Mouse (Mus musculus) cerebellum, postnatal 14 days (tissue): ENCODE results near the gene Cdkn2b.

Source experiments
- DNase-seq, 2 experiments: peaks; one replicate each; pipeline ENCODE4 v3.0.0; 2021; ENCODE audit warnings: mixed read lengths in 2 of 2

Cdkn2b gene

DNA sequence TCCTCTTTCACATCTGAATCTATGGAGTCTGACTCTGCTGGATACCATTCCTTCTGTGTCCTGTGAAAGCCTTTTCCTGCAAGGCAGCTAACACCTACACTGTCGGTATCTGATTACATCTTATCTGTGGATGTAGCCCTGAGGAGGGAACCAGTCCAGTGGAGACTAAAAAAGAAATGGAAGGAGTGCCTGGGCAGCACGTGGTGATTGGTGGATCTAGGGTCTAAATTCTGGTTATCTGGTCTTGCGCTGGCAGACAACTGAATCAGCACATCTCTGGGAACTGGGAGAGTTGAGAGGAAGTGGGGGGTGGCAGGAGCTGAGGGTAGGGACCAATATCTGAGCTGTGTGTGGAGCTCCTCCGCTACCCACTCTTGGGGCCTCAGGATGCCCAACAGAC, 21.8 kb downstream of the Cdkn2b start:
- DNase-seq: no peak

DNA sequence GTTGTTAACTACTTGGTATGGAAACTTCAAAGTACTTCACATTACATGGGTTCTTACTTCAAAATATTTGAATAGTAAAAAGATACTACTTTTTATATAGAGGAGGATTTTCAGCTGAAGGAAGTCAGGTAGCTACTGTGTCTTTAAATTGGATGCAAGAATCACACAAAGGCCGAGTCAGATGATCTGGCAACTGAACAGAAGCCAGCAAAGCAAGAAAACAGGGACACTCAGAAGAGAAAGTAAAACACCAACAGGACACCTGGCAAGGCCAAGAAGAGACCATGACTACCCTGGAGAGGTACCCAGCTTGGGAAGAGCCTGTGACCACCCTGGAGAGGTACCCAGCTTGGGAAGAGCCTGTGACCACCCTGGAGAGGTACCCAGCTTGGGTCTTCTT, 24.3 kb downstream of the Cdkn2b start:
- no peak for DNase-seq

DNA sequence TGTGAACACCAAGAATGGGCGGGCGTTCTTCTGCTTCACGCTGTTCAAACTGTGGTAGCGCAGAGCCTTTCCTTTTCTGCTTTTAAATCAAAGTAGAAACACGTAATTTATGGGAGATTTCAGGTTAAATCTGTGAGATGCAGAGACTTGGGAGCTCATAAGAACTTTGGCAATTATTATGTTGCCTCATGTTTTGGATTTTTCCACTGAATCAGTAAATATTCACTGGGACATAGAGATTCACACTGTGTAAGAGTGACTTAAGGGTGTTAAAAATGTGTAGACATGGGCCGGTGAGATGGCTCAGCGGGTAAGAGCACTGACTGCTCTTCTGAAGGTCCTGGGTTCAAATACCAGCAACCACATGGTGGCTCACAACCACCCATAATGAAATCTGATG, 25.2 kb downstream of the Cdkn2b start:
- no peak for DNase-seq

DNA sequence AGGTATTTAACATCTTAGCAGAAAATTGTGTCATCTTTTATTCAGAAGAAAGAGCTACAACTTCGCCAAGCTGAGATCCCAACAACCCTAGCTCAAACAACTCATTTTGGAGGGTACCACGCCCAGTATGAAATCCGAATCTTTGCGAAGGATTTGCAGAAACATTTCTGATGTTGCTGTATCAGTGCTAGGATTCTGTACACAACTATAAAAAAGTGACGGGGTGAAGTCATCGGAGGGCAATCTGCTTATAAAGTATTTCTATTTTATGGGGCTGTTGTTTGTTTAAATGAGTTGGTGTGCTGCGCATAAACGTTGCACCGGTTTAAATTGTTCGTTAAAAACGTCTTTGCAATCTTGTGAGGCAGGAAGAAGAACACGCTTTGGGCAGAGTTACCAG, 28.2 kb downstream of the Cdkn2b start:
- no peak for DNase-seq

DNA sequence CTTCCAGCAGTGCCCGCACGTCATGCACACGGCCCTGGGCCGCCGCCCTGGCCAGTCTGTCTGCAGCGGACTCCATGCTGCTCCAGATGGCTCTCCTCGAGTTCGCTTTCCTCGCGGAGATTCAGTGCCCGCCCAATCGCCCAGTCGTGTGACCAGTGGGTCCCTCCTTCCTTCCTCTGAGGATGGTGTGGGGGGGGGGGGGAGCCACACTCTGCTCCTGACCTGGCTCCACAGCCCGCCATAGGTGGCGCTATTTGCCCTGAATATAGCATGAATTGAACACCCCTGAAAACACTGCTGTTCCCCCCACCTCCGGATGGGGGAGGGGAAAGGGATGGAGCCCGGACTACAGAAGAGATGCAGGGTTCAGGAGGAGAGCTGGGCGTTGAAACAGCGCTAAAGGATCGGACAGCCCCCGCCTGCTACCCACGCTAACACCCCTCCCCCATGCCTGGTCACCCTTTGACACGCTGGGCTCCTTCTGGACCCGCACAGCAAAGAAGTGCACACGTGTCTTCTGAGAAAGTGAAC, 28.7 kb downstream of the Cdkn2b start:
- no peak for DNase-seq

DNA sequence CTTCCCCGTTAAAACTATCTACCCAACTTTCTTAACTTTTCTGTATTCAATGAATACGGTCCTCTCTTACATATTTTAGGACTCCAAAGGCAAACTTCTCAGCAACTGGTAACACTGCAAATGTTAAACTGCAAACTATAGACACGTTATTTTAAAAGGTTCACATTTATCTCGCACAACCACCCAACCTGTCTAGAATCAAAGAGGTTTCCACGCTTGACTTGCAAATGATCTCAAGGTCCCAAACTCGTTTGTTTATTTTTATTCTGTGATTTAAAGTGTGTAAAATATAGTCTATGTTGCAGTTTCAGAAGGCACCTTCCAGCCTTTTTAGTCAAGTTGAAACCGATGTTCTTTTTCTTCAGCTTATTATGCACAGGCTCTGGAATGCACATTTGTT, 29.6 kb downstream of the Cdkn2b start:
- no peak for DNase-seq

DNA sequence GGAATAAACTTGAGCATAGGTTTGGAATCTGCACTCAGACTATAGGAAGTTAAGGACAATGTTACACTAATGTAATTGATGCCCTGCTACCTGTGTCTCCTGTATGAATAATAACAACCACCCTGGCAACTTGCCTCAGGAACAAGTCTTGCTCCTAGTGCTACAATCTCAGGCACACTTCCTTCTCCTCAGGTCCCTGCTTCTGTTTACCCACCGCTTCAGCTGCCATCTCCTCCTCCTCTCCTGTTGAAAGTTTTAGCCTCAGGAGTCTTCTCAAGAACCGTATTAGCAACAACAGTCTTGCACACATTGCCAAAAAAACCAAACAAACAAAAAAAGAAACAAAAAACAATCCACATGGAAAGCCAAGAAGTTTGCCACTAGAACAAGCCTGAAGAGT, 31.2 kb downstream of the Cdkn2b start:
- DNase-seq: no peak

DNA sequence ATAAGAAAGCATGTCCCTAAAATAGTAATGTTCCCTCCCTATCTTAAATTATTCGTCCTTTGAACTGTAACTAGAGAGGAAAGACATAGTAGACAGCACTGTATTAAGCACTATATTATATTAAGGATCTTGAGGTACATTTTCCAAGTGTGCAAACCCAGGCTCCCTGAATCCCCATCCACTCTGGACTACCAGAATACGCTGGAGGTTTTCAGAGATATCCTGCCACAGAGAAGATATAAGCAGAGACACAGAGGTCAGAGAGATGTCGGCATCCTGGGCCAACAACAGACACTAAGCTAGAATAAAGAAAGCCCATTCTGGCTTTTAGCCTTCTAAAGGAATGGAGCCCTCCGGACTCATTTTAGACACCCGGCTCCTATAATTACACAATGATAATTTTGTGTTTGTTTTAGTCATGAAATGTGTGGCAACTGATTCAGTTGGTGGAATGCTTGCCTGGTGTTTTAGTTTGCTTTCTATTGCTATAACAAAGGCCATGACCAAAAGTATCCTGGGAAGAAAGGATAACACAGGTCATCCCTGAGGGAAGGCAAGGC, 33.4 kb downstream of the Cdkn2b start:
- DNase-seq: no peak

DNA sequence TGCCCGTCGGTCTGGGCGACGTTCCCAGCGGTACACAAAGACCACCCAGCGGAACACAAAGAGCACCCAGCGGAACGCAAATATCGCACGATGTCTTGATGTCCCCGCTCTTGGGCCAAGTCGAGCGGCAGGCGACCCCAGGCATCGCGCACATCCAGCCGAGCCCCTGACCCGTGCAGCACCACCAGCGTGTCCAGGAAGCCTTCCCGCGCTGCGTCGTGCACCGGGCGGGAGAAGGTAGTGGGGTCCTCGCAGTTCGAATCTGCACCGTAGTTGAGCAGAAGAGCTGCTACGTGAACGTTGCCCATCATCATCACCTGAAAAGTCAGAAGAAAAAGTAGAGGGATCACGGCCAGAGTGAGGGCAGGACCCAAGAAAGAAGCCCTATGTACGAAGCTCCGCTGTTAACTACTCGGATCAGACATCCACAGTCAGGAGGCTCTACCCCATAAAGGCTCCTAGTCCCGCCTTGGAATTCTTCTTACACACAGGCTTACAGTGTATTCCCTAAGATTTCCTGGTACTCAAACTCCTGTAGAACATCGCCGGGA, 34.1 kb downstream of the Cdkn2b start:
- DNase-seq: no peak

DNA sequence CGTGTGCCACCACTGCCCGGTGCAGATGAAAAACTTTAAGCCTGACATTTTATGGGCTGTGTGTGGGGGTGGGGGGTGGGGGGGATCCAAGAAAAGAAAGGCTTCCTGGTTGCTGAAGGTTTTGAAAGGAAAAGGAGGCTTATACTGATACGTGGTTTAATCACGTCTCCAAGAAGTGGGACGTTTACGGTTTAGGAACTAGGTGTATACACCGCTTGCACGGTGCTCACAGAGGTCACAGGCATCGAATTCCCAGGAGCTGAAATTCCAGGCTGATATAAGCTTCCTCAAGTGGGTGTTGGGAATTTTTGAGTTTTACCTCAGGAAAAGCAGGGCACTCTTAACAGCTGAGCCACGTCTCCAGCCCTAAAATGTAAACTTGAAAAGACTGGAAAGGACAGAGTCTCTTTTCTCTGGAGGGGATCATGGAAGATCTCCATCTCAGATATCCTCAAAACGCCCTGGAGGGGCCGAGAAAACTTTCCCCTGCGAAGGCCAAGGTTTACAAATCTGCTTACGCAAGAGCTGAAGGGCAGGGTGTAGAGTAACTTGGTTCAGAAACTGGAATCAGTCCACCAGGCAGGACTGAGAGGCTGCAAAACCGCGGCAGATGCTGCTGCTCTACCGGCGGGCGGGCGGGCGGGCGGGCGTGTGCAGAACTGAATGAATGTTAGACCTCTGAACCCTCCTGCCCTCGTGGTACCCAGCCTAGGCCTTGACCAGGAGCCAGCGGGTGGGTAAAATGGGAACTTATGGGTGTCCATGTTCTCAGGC, 34.8 kb downstream of the Cdkn2b start:
- DNase-seq: no peak

DNA sequence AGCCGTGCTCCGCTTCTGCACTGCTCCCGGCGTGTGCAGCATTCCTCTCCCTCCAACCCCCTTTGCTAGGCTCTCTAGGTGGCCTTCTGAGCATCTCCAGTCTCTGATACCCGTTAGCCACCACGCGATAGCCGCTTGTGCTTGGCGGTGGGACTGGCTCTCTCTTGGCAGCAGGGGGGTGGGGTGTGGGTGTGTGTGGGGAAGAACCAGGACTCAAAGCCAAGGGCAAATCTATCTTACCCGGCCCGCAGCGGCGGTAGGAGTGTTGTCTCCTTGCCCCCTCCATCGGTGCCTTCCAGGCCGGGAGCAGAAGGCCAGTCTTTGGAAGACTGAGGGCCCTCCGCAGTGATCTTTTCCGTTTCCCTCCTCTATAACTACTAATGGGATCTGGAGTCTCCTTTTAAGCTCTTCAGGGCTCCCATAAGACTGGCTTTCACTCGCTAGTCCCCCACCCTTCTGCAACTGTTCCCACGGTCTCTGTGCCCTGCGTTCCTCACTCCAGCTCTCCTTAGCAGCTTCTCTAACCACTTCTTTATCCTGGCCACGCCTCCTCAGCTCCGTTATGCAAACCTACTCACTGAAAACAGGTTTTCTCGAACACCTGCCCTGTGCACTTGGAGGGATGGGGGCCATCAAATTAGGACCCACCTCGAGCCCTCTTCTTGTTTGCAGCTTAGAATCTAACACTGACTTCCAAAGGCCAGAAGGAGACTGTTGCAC, 35.9 kb downstream of the Cdkn2b start:
- DNase-seq: no peak

DNA sequence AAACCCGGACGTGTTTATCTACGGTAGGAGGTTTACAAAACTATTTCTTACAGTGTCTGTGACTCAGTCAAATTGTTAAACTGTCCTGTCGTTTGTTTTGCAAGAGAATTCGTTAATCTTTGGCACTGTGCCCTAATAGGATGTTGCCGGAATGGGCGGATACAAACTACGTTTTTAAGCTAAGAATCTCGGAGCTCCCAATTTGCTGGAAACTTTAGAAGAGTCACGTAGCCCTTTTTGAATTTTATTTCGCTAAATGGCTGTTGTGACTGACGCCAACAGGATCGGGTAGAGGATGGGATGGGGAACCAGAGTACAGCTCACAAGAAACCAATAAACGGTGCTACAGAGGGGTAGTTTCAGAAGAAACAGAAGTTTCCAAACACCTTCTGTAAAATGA, 36.8 kb downstream of the Cdkn2b start:
- DNase-seq: peak in 1 of 2 experiments; percentile 30

DNA sequence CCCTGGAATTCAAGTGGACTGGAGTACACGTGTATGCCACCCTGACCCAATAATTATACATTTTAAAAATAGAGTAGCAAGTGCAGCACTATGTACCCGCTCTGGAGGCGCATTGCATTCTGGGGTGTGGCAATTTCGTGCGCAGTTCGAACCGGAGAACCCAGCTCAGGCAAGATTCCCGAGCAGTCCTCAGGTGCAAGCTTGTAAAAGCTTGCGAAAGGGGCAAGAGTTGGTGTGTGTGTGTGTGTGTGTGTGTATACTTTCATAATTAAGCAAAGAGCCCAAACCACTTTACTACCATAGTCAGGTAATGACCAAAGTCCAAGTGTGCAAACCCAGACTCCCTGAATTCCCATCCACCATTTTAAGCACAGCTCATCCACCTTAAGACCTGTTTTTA, 37.3 kb downstream of the Cdkn2b start:
- DNase-seq: no peak

DNA sequence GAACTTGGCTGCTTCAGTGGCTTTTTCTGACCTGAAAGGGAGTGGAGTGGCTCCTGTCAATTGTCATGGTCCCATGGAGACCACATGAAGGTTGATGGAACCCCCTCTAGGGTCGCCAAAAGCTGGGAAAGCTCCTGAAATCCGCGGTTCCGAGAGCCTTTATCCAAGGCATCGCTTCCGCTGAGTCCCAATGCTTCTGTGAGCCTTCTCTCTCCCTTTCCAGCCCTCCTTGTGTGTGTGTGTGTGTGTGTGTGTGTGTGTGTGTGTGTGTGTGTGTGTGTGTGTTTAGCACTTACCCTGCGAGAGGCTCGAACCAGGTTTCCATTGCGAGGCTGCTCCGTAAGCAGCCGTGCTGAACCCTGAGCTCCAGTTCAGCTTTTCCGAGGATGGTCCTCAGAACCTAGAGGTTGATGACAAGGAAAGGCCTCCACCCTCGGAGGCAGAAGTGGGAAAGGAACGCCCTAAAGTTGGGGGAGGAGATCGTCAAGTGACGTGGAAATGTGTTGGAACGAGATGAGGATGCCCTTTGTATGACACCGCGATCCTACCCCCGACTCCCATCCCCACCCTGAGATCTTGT, 37.8 kb downstream of the Cdkn2b start:
- peak in 1 of 2 experiments; percentile 34 for DNase-seq

DNA sequence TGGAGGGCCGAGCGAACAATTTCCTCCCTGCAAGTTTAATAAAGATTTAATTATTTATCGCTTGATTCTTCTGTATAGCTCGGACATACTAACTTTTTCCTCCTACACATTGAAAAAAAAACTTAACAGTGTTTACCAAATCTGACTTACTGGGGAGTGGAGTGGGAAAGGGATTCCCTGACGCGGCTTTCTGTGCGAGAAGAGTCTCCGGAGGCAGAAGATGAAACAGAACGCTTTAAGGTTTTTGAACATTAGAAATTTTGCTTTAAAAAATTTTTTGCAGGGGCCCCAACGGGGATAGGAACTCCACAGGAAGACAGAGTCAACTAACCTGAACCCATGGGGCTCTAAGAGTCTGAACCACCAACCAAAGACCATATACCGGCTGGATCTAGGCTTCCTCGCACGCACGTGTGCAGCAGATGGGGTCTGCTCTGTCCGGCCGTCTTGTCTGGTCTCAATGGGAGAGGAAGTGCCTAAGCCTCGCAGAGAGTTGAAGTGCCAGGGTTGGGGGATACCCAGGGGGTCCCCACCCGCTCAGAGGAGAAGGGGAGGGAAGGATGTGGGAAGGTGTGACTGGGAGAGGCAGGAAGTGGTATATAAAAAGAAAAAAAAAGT, 38.6 kb downstream of the Cdkn2b start:
- DNase-seq: no peak

DNA sequence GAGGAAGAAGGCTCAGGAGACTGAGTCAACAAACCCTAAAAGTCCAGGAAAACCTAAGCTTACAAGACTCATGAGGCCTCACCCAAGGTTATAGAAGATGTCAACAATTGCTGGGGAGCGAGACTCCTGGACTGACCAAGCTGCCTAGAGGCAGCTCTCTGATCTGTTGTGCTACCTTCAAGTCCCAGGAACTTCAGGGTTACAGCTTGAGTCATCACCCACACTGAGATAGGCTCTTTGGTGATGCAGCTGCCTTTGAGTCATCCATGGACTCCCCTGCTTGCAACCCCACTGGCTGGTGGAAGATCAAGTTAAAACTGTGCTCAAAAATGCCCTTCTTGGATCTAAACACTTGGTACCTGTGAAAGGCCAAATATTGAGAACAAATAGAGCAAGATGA, 53.1 kb downstream of the Cdkn2b start:
- no peak for DNase-seq
